Mouse (Mus musculus) cerebellum, adult 2 months (tissue): ENCODE results near the gene Shank2.

Experiments used
- CTCF ChIP-seq: fragments of 200-500 bp; IDR thresholded peaks from 2 replicates; pipeline ENCODE4 v1.5.1; 2011; ENCODE audit warnings: low read depth, mild to moderate bottlenecking, control low read depth, low read length, moderate library complexity, borderline replicate concordance; ENCODE audit not compliant: insufficient read depth
- POLR2A ChIP-seq: fragments of 200-500 bp; IDR thresholded peaks from 2 replicates; pipeline ENCODE4 v1.6.1; 2011; ENCODE audit warnings: low read length, control low read depth, borderline replicate concordance; ENCODE audit not compliant: insufficient read depth

DNA sequence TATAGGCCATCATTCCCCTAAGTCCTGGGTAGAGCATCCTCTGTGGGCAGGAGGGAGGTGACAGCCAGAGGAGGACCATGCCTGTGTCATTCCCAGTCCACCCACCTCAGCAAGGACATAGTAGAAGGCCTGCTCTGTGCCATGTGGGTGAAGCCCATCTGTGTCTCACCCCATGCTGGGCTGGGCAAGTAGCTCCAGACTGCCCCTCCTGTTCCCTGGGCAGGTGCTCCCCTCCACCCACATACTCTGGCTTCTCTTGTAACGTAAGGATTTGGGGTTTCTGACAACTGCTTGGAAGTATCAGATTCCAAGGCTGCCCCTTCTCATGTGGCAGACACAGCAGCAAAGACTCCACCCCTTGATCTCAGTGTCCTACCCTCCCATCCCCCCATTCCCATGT, 227.7 kb downstream of the Shank2 start:
- no peak for TF ChIP-seq CTCF
- TF ChIP-seq POLR2A, result no peak
